Mouse (Mus musculus) Patski (cell line): ENCODE measurements around the gene Il6ra. TPM values are rescaled to one million over a fixed set of nuclear protein-coding genes. Genes with fewer than 3 reads are reported as not detected.

Experiments used
- ATAC-seq: fragments of 100-300 bp; one replicate; pipeline ENCODE4 v1.8.0; 2021
- CTCF ChIA-PET: fragments of 350-600 bp; sonication (Branson Sonifier 250); formaldehyde crosslinking; loops from one replicate; lab custom pipeline; 2022; ENCODE audit warnings: inconsistent platforms; lab: Charles Lee
- POLR2A ChIA-PET: fragments of 350-600 bp; sonication (Branson Sonifier 250); formaldehyde crosslinking; loops from one replicate; lab custom pipeline; 2022; ENCODE audit warnings: antibody characterized with exemption, inconsistent platforms; lab: Charles Lee
- DNase-seq: peaks from one replicate; pipeline ENCODE4 v3.0.0-alpha.2; 2011; ENCODE audit warnings: low read depth, low spot score
- H3K27me3 ChIP-seq: fragments of 371-371 bp; one replicate; pipeline ENCODE4 v1.5.1; 2021
- CTCF ChIP-seq: fragments of 100-300 bp; IDR thresholded peaks from one replicate; pipeline ENCODE4 v1.5.1; 2021
- in situ Hi-C: fragments of 300-500 bp; cut with MboI; formaldehyde crosslinking; loops from 3 replicates; pipeline ENCODE4 v1.11.1; 2018; ENCODE audit warnings: low pct_unique_long_range_greater_than_20kb, mixed read lengths
- polyA plus RNA-seq: library from polyadenylated mRNA; unstranded; gene quantifications from one replicate; pipeline ENCODE4 v1.2.3, GENCODE M21; 2021

The Il6ra gene
- polyA plus RNA-seq, 1 experiment from 2014 or later: 2.6 TPM

DNA sequence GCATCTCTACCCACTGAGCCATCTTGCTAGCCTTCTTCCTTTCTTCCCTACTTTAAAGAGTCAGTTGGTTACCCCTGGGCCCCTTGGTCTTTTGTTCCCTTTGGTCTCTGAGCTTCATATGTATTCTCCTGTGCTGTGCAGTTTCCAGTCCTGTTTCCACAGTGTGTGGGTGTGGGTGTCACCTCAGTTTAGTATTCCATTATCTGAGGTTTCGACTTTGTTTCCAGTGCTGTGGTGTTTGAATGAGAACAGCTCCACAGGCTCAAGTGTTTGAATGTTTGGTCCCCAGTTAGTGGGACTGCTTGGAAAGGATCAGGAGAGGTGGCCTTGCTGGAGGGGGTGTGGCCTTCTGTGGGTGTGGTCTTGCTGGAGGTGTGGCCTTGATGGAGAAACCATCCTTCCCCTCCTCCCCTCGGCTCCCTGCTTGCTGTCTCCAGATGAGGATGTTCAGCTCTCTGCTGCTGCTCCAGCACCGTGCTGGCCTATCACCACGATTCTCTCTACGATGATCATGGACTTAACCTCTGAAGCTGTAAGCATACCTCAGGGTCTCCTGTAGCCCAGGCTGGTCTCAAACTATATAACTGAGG is 20.4 kb downstream of the Il6ra start:
- ChIA-PET POLR2A (no interaction called here), CTCF (interaction anchor here (1.1 kb wide), 1 partner anchor 9 kb away, joined by 3 read pairs; no protein-coding TSS in a partner anchor)
- DNase-seq (no peak), ATAC-seq (no peak)
- no peaks in the 10 kb centered on the region for H3K27me3 ChIP-seq
- no peak for TF ChIP-seq CTCF
- in situ Hi-C loops: no loop called here

GRCm38 (mm10) chr3:89891696-89892095 is 21.3 kb downstream of the Il6ra start:
- no peak for ATAC-seq
- TF ChIP-seq CTCF: no peak
- ChIA-PET POLR2A (no interaction called here), CTCF (interaction anchor here (1.1 kb wide), 1 partner anchor 8 kb away, joined by 3 read pairs; no protein-coding TSS in a partner anchor)
- no peak for DNase-seq
- no peaks in the 10 kb centered on the region for H3K27me3 ChIP-seq
- in situ Hi-C loops: no loop called here

DNA sequence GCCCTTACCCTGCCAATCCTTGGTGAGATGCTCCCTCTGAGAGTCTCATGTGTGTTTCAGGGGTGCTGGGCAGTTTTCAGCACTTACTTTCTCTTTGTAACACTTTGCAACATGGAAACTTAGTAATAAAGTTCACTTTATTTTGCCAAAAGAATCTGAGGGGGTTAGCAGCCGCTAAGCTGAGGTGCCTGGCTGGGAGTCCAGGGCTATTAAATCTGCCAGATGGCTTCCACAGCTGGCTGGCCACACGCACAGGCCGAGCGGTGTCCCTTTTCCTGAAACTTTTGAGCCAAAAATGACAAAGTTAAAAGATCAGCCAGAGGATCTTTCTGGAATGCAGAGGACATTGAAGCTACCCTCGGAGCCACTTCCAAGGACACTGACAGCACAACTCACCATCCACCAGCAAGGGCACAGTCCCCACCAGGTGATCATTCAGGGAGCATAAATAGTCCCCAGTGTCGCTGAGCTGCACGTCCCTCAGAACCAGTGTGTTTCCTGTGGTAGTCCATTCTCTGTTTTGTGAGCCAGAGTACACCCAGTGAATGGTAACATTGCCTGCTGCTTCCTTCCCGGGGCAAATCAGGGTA is 23.1 kb downstream of the Il6ra start:
- H3K27me3 ChIP-seq: no peaks in the 10 kb centered on the region
- DNase-seq (no peak), ATAC-seq (no peak)
- TF ChIP-seq CTCF: no peak
- POLR2A ChIA-PET: interaction anchor here (0.9 kb wide), 1 partner anchor 13 kb away, joined by 3 read pairs; no protein-coding TSS in a partner anchor
- CTCF ChIA-PET: interaction anchor here (0.9 kb wide), 1 partner anchor 8 kb away, joined by 3 read pairs; no protein-coding TSS in a partner anchor
- in situ Hi-C loops: no loop called here

GRCm38 (mm10) chr3:89887582-89888230 is 25.3 kb downstream of the Il6ra start:
- CTCF ChIA-PET: interaction anchor here (1.2 kb wide), 1 partner anchor 18 kb away, joined by 3 read pairs; no protein-coding TSS in a partner anchor
- no peak for TF ChIP-seq CTCF
- DNase-seq: no peak
- ATAC-seq: no peak
- H3K27me3 ChIP-seq: no peaks in the 10 kb centered on the region
- POLR2A ChIA-PET: no interaction called here
- in situ Hi-C loops: no loop called here

DNA sequence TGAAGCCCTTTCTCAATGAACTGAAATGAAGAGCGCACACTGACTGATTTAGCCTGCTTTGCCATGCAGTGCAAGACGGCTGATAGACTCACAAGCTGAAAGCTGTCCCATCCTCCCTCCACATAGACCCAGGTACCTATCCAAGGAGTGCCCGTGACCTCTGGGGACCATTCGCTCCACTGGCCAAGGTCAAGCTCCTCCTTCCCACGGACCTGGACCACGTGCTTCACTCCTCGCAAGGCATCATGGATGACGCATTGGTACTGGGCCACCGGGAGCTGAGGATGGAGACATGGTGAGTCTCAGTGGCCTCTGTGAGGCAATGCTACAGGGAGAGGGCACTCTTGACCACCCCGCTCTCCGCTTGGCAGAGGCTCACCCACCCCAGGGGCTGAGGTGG is 27.2 kb downstream of the Il6ra start:
- ATAC-seq (no peak), DNase-seq (no peak)
- no peaks in the 10 kb centered on the region for H3K27me3 ChIP-seq
- POLR2A ChIA-PET: interaction anchor here (1.1 kb wide), 1 partner anchor 10 kb away, joined by 3 read pairs; no protein-coding TSS in a partner anchor
- CTCF ChIA-PET: interaction anchor here (1.0 to 1.3 kb wide), 3 partner anchors 9 to 24 kb away, joined by 3 to 5 read pairs (median 3); no protein-coding TSS in a partner anchor
- TF ChIP-seq CTCF: no peak
- in situ Hi-C loops: no loop called here

GRCm38 (mm10) chr3:89883582-89884041 is 29.4 kb downstream of the Il6ra start:
- no peak for TF ChIP-seq CTCF
- DNase-seq (no peak), ATAC-seq (no peak)
- in situ Hi-C loops: no loop called here
- POLR2A ChIA-PET: no interaction called here
- no peaks in the 10 kb centered on the region for H3K27me3 ChIP-seq
- CTCF ChIA-PET: interaction anchor here (1.3 kb wide), 1 partner anchor 9 kb away, joined by 3 read pairs; no protein-coding TSS in a partner anchor

GRCm38 (mm10) chr3:89882556-89883181 is 30.3 kb downstream of the Il6ra start:
- ChIA-PET CTCF (interaction anchor here (0.9 to 1.4 kb wide), 5 partner anchors 8 to 21 kb away, joined by 3 to 6 read pairs (median 3); no protein-coding TSS in a partner anchor), POLR2A (no interaction called here)
- no peaks in the 10 kb centered on the region for H3K27me3 ChIP-seq
- in situ Hi-C loops: no loop called here
- DNase-seq: no peak
- no peak for ATAC-seq
- TF ChIP-seq CTCF: no peak

GRCm38 (mm10) chr3:89880036-89880851 is 32.8 kb downstream of the Il6ra start:
- no peak for ATAC-seq
- no peak for TF ChIP-seq CTCF
- CTCF ChIA-PET: interaction anchor here (1.6 kb wide), 1 partner anchor 11 kb away, joined by 4 read pairs; no protein-coding TSS in a partner anchor
- no peak for DNase-seq
- in situ Hi-C loops: no loop called here
- H3K27me3 ChIP-seq: no peaks in the 10 kb centered on the region
- POLR2A ChIA-PET: interaction anchor here (0.6 kb wide), 1 partner anchor 26 kb away, joined by 3 read pairs; no protein-coding TSS in a partner anchor

DNA sequence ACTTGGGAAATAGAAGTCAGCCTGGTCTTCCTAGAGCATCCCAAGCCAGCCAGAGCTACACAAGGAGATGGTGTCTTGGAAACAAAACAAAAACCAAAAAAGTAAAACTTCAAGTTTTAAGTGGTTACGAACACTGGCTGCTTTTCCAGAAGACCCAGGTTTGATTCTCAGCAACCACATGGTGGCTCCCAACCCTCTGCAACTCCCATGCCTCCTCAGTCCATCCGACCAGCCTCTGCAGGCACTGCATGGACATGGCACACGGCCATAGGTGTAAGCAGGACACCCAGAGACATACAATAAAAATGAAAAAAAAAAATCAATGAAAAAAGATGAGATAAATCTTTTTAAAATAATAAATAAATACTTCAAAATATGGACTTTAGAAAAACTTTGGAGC is 33.7 kb downstream of the Il6ra start:
- no peak for TF ChIP-seq CTCF
- ATAC-seq (no peak), DNase-seq (no peak)
- CTCF ChIA-PET: interaction anchor here (1.6 kb wide), 1 partner anchor 10 kb away, joined by 4 read pairs; no protein-coding TSS in a partner anchor
- in situ Hi-C loops: no loop called here
- POLR2A ChIA-PET: no interaction called here
- H3K27me3 ChIP-seq: no peaks in the 10 kb centered on the region
